In genomic region chr3:135485900-135486241, GRCm38 (mm10) we compare ENCODE assay signal across 7 mouse cellular contexts. TPM values are rescaled to one million over a fixed set of nuclear protein-coding genes. Genes with fewer than 3 reads are reported as not detected.
DNase-seq lines count a peak whose midpoint lies in the region; ATAC-seq and TF ChIP-seq lines count a peak whose summit lies in the region.

No protein-coding gene starts in this region.

- TF ChIP-seq CTCF in testis, adult 2 months (IDR thresholded peaks at IDR 0.05; ENCODE audit: control insufficient read depth, insufficient read depth, insufficient replicate concordance, low read depth, low read length), result no peak
- no peak for TF ChIP-seq CTCF in stomach, postnatal 0 days (IDR thresholded peaks at IDR 0.05; ENCODE audit: low read depth)

- WGBS in liver, embryonic 12.5 days (ENCODE audit: insufficient replicate concordance), result 10% methylated on average over 9 of the region's 9 CpGs
- 8% methylated on average over 9 of the region's 9 CpGs for WGBS in stomach, postnatal 0 days

- peaks cover 6% of the 10 kb centered on the region for H3K4me1 ChIP-seq in testis, adult 2 months (ENCODE audit: control insufficient read depth, insufficient read depth, low read length)
- peaks cover 18% of the 10 kb centered on the region for H3K4me1 ChIP-seq in liver, embryonic 12.5 days
- no peaks in the 10 kb centered on the region for H3K4me1 ChIP-seq in stomach, postnatal 0 days (replicated peaks; ENCODE audit: control insufficient read depth, insufficient read depth)

- no peaks in the 10 kb centered on the region for H3K27me3 ChIP-seq in testis, adult 2 months (ENCODE audit: control insufficient read depth, insufficient read depth, low read length)
- no peaks in the 10 kb centered on the region for H3K27me3 ChIP-seq in liver, embryonic 12.5 days (replicated peaks)
- H3K27me3 ChIP-seq in stomach, postnatal 0 days (ENCODE audit: control insufficient read depth, insufficient read depth, low read length), result no peaks in the 10 kb centered on the region

- H3K36me3 ChIP-seq in testis, adult 2 months (ENCODE audit: control insufficient read depth, insufficient read depth, low read length), result no peaks in the 10 kb centered on the region
- H3K36me3 ChIP-seq in liver, embryonic 12.5 days, result peaks cover 5% of the 10 kb centered on the region; the same call in 1 of the 2 replicates
- H3K36me3 ChIP-seq in stomach, postnatal 0 days (ENCODE audit: control insufficient read depth, insufficient read depth, low read length), result no peaks in the 10 kb centered on the region

- H3K4me3 ChIP-seq in testis, adult 2 months (ENCODE audit: control insufficient read depth, low read depth, low read length), result peak overlapping the region; percentile 92
- H3K4me3 ChIP-seq in liver, embryonic 12.5 days, result peak overlapping the region; percentile 70
- H3K4me3 ChIP-seq in stomach, postnatal 0 days (ENCODE audit: low read depth, low read length), result peak overlapping the region; percentile 49

- H3K9me3 ChIP-seq in liver, embryonic 12.5 days (replicated peaks), result no peaks in the 10 kb centered on the region
- H3K9me3 ChIP-seq in stomach, postnatal 0 days (ENCODE audit: control insufficient read depth, low read length), result no peaks in the 10 kb centered on the region

- 0 out of 2 replicates have a peak, but pooled peaks have one; percentile 3 for ATAC-seq in erythroid progenitor cell, adult 5-6 weeks (replicated peaks; ENCODE audit: low FRiP score, poor library complexity, severe bottlenecking)
- ATAC-seq in liver, embryonic 12.5 days, result no peak
- ATAC-seq in stomach, postnatal 0 days (ENCODE audit: low FRiP score, low TSS enrichment), result no peak; the same call in 1 of the 2 replicates

- peak overlapping the region; percentile 75 for H3K9ac ChIP-seq in liver, embryonic 12.5 days
- H3K9ac ChIP-seq in stomach, postnatal 0 days (ENCODE audit: low read length), result peak overlapping the region; percentile 67

- DNase-seq in testis, postnatal 14 days (ENCODE audit: low spot score), result no peak
- no peak for DNase-seq in stomach, postnatal 0 days (ENCODE audit: low spot score)
- no peak for DNase-seq in cerebellum, adult 9-11 months
- DNase-seq in right cerebral cortex, postnatal 10 days (ENCODE audit: low spot score in 2 of 2), result no peak

- TF ChIP-seq EP300 in stomach, postnatal 0 days (optimal IDR thresholded peaks at IDR 0.05), result no peak

- no peak overlapping the region for H3K27ac ChIP-seq in testis, adult 2 months (ENCODE audit: control insufficient read depth, insufficient read depth, low read depth, low read length)
- no peak overlapping the region for H3K27ac ChIP-seq in liver, embryonic 12.5 days
- peak overlapping the region; percentile 41; the same call in 1 of the 2 replicates for H3K27ac ChIP-seq in stomach, postnatal 0 days (replicated peaks)

- H3K4me2 ChIP-seq in liver, embryonic 12.5 days, result peak overlapping the region; percentile 93
- H3K4me2 ChIP-seq in stomach, postnatal 0 days (replicated peaks; ENCODE audit: low read depth), result peak overlapping the region; percentile 98

- no peak for TF ChIP-seq POLR2A in testis, adult 2 months (IDR thresholded peaks at IDR 0.05; ENCODE audit: control insufficient read depth, low read depth, low read length)

RNA-seq across cellular contexts. Expression of gene Manba, which starts 0.5 kb away (rescaled TPM):
- polyA plus RNA-seq in testis, adult 2 months (2012; rRNA removed), result 5.6 and 8.5 TPM in 2 replicates
- total RNA-seq in erythroid progenitor cell, adult 5-6 weeks (2015; ENCODE audit: low replicate concordance), result 16.2 and 17.6 TPM in 2 replicates
- 1.4 and 7.1 TPM in 2 replicates for total RNA-seq in erythroid progenitor cell, adult 5-6 weeks (2017; ENCODE audit: low replicate concordance)
- 6.8 and 7.3 TPM in 2 replicates for polyA plus RNA-seq in liver, embryonic 12.5 days (2016; fragmentation: Nextera tagmentation; extraction: Ambion mirVana)
- polyA plus RNA-seq in stomach, postnatal 0 days (2015; fragmentation: Nextera tagmentation; extraction: Ambion mirVana), result 11.8 and 12.8 TPM in 2 replicates

RNA-seq across cellular contexts. Expression of gene Ube2d3, which starts 47.9 kb away (rescaled TPM):
- 493 and 621 TPM in 2 replicates for polyA plus RNA-seq in testis, adult 2 months (2012; rRNA removed)
- total RNA-seq in erythroid progenitor cell, adult 5-6 weeks (2015; ENCODE audit: low replicate concordance), result 276 and 281 TPM in 2 replicates
- total RNA-seq in erythroid progenitor cell, adult 5-6 weeks (2017; ENCODE audit: low replicate concordance), result 204 and 271 TPM in 2 replicates
- polyA plus RNA-seq in liver, embryonic 12.5 days (2016; fragmentation: Nextera tagmentation; extraction: Ambion mirVana), result 331 and 332 TPM in 2 replicates
- 420 and 430 TPM in 2 replicates for polyA plus RNA-seq in stomach, postnatal 0 days (2015; fragmentation: Nextera tagmentation; extraction: Ambion mirVana)
